Mouse (Mus musculus) hindbrain, embryonic 12.5 days (tissue): ENCODE measurements at regions not wholly inside any gene's neighbourhood (a gene's known extent, or its start where the extent isn't known, plus 50 kb on each side); places are given as distances from the start of the nearest gene placed in this dataset.
A peak's percentile ranks its signal among the peaks of the same experiment; 100 is the strongest.

Experiments used
- ATAC-seq: fragments of 200-750 bp; cut with Nextera tagmentation; 2 replicates; pipeline ENCODE4 v1.8.0; 2017; ENCODE audit warnings: moderate TSS enrichment; ENCODE audit not compliant: low FRiP score
- H3K27ac ChIP-seq: fragments of 300-500 bp; sonication (generic); 2 replicates; pipeline ENCODE4 v1.5.1; 2016; ENCODE audit warnings: mild to moderate bottlenecking
- H3K27me3 ChIP-seq: fragments of 300-500 bp; sonication (generic); 2 replicates; pipeline ENCODE4 v1.6.1; 2016; ENCODE audit warnings: mild to moderate bottlenecking
- H3K36me3 ChIP-seq: fragments of 300-500 bp; sonication (generic); 2 replicates; pipeline ENCODE4 v1.6.1; 2016; ENCODE audit warnings: mild to moderate bottlenecking
- H3K4me1 ChIP-seq: fragments of 300-500 bp; sonication (generic); 2 replicates; pipeline ENCODE4 v1.6.1; 2016
- H3K4me2 ChIP-seq: fragments of 300-500 bp; sonication (generic); replicated peaks from 2 replicates; pipeline ENCODE4 v1.6.1; 2016; ENCODE audit warnings: mild to moderate bottlenecking
- H3K4me3 ChIP-seq: fragments of 300-500 bp; sonication (generic); 2 replicates; pipeline ENCODE4 v1.5.1; 2016; ENCODE audit warnings: mild to moderate bottlenecking
- H3K9ac ChIP-seq: fragments of 300-500 bp; sonication (generic); 2 replicates; pipeline ENCODE4 v1.6.1; 2016; ENCODE audit warnings: mild to moderate bottlenecking, moderate library complexity
- H3K9me3 ChIP-seq: fragments of 300-500 bp; sonication (generic); replicated peaks from 2 replicates; pipeline ENCODE4 v1.6.1; 2016; ENCODE audit warnings: mild to moderate bottlenecking
- WGBS: fragments of 180-500 bp; shearing (Covaris S2); methylation state at CpG from one replicate; pipeline ENCODE4 v1.1.7; 2016; 5-methylcytosine and 5-hydroxymethylcytosine counted together

DNA sequence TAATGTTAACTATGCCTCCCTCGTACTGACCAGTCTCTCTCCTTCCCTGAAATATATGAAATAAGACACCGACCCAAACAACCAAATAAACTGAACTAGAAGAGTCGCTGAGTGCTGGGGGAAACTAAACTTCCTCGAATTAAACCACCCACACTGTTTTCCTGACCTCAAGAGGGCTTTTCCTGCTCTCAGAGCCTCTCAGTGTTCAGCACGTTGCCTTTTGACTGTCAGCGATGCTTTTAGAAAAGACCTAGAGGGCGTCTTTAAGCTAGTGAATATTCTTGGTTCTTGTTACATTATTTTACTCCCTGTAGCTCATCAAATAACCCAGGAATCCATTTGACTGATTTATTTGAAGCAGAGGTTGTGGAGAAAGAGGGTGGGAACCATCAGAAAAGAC, 76.2 kb upstream of the Ifne start:
- Histone ChIP-seq H3K36me3 (no peaks in the 10 kb centered on the region), H3K4me2 (no peak overlapping the region), H3K4me3 (no peak overlapping the region), H3K4me1 (no peaks in the 10 kb centered on the region), H3K27me3 (no peaks in the 10 kb centered on the region), H3K27ac (no peak overlapping the region), H3K9ac (no peak overlapping the region), H3K9me3 (no peaks in the 10 kb centered on the region)
- ATAC-seq = no peak
- 42% methylated on average over 7 of the region's 7 CpGs for WGBS

- Histone ChIP-seq H3K27ac (no peak overlapping the region), H3K9me3 (no peaks in the 10 kb centered on the region), H3K36me3 (no peaks in the 10 kb centered on the region), H3K27me3 (no peaks in the 10 kb centered on the region), H3K4me3 (no peak overlapping the region), H3K4me2 (no peak overlapping the region), H3K9ac (no peak overlapping the region), H3K4me1 (no peaks in the 10 kb centered on the region)
- no peak for ATAC-seq
- WGBS = 86% methylated on average over 7 of the region's 7 CpGs
These were observed 75.6 kb upstream of the Ifne start for GRCm38 (mm10) chr4:88955571-88955970.

DNA sequence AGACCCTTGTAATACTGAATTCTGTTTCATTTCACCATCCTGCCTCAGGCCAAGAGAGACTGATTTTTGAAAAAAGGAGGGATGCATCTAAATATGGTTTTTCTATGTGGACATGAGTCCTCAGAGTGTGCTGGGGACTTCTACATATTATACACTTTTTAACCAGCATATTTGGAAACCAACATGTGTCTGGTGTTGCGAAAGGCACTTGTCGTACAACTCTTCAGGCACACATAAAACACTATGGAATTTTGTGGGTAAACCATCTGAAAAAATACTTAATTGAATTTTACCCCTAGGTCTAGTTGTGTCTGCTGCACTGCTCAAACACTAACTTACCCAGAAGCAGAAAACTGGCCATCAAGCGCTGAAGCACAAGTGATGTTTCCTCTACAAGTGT, 74.0 kb upstream of the Ifne start:
- 95% methylated on average over 3 of the region's 3 CpGs for WGBS

GRCm38 (mm10) chr4:88951034-88951336, 71.0 kb upstream of the Ifne start:
- no peaks in the 10 kb centered on the region for H3K9me3 ChIP-seq
- H3K27ac ChIP-seq = no peak overlapping the region
- H3K27me3 ChIP-seq = no peaks in the 10 kb centered on the region
- no peak overlapping the region for H3K4me3 ChIP-seq
- no peaks in the 10 kb centered on the region for H3K4me1 ChIP-seq
- H3K4me2 ChIP-seq = no peak overlapping the region
- H3K9ac ChIP-seq = no peak overlapping the region
- 54% methylated on average over 1 of the region's 1 CpGs for WGBS
- ATAC-seq = no peak
- H3K36me3 ChIP-seq = no peaks in the 10 kb centered on the region

More for the DNA sequence above, 74.0 kb upstream of the Ifne start:
- no peak for ATAC-seq
- H3K4me2 ChIP-seq = no peak overlapping the region
- no peaks in the 10 kb centered on the region for H3K36me3 ChIP-seq
- no peak overlapping the region for H3K4me3 ChIP-seq
- no peak overlapping the region for H3K27ac ChIP-seq
- no peaks in the 10 kb centered on the region for H3K9me3 ChIP-seq
- H3K9ac ChIP-seq = no peak overlapping the region
- no peaks in the 10 kb centered on the region for H3K27me3 ChIP-seq
- no peaks in the 10 kb centered on the region for H3K4me1 ChIP-seq

GRCm38 (mm10) chr4:88950181-88951033, 70.4 kb upstream of the Ifne start:
- no peak overlapping the region for H3K9ac ChIP-seq
- no peaks in the 10 kb centered on the region for H3K4me1 ChIP-seq
- no peak overlapping the region for H3K4me3 ChIP-seq
- no peak for ATAC-seq
- H3K36me3 ChIP-seq = no peaks in the 10 kb centered on the region
- H3K27me3 ChIP-seq = no peaks in the 10 kb centered on the region
- H3K27ac ChIP-seq = no peak overlapping the region
- no peaks in the 10 kb centered on the region for H3K9me3 ChIP-seq
- WGBS = 52% methylated on average over 12 of the region's 12 CpGs
- no peak overlapping the region for H3K4me2 ChIP-seq

DNA sequence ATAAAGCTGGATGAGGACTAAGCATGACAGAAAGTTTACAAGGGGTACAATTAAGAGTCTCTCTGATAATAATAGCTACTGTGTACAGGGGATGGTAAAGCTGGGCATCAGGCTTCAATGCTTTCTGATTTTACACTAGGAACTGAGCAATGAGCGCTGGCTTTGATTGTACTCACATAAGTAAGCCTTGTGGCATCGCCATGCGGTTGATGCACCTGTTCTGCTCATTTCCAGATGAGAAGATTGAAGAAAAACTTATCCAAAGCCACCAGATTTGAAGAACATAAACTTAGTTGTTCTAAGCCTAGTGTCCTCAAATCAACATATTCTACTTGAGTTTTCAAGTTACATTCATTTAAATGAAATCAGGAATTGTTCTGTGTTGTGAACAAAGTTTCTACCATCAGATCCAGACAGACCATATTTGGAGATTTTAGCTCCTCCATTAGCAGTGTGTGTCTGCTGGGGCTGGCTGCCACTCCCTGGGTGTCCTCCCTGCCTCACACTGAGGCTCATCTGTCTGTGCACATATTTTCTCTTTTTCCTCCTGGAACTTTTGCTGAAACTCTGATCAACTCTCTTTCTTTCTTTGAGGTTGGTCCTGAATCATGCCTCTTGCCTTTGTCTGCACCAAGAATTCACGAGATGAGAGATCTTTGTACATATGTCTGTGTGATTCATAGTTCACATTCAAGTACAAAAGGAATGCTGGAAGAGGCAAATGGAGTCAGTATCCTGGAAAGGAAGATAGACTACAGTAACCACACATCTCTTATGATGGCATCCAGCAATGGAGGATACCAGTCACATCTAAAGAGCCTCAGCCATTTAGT, 68.2 kb upstream of the Ifne start:
- Histone ChIP-seq H3K4me2 (no peak overlapping the region), H3K27ac (no peak overlapping the region), H3K4me1 (no peaks in the 10 kb centered on the region), H3K9me3 (no peaks in the 10 kb centered on the region), H3K36me3 (no peaks in the 10 kb centered on the region), H3K27me3 (no peaks in the 10 kb centered on the region), H3K9ac (no peak overlapping the region), H3K4me3 (no peak overlapping the region)
- no peak for ATAC-seq
- 84% methylated on average over 4 of the region's 4 CpGs for WGBS

GRCm38 (mm10) chr4:88941955-88942354, 62.0 kb upstream of the Ifne start:
- no peaks in the 10 kb centered on the region for H3K9me3 ChIP-seq
- no peak overlapping the region for H3K4me2 ChIP-seq
- H3K4me1 ChIP-seq = peaks cover 4% of the 10 kb centered on the region; the same call in 1 of the 2 replicates
- H3K27ac ChIP-seq = no peak overlapping the region
- H3K27me3 ChIP-seq = peaks cover 14% of the 10 kb centered on the region
- H3K36me3 ChIP-seq = no peaks in the 10 kb centered on the region
- no peak for ATAC-seq
- WGBS = 75% methylated on average over 4 of the region's 4 CpGs
- H3K9ac ChIP-seq = no peak overlapping the region
- H3K4me3 ChIP-seq = no peak overlapping the region

- Histone ChIP-seq H3K27me3 (peaks cover 19% of the 10 kb centered on the region), H3K36me3 (no peaks in the 10 kb centered on the region), H3K4me2 (no peak overlapping the region), H3K4me1 (peaks cover 4% of the 10 kb centered on the region; the same call in 1 of the 2 replicates), H3K9me3 (no peaks in the 10 kb centered on the region), H3K4me3 (no peak overlapping the region), H3K27ac (no peak overlapping the region), H3K9ac (no peak overlapping the region)
- ATAC-seq = no peak
- WGBS = 86% methylated on average over 2 of the region's 2 CpGs
These were observed 60.7 kb upstream of the Ifne start for GRCm38 (mm10) chr4:88940670-88941069.

DNA sequence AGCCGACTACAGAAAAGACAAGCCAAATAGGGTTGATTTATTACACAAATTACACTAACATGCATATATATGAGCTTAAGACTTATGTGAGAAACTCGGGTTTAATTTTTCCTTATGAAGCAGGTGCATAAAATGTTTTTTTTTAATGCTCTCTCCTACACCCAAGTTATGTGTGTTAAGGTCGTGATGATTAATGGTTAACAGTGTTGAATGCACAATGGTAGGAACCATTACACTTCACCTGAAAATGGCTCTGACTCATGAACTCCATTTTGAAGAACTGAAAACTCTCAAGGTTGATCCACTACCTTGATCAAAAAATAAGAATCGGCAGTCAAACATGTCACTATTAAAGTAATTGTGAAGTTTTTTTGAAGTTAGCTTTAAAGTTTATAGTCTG, 59.4 kb upstream of the Ifne start:
- no peak for ATAC-seq
- Histone ChIP-seq H3K27me3 (peaks cover 29% of the 10 kb centered on the region), H3K27ac (no peak overlapping the region), H3K9ac (no peak overlapping the region), H3K9me3 (no peaks in the 10 kb centered on the region), H3K4me2 (no peak overlapping the region), H3K4me1 (peaks cover 4% of the 10 kb centered on the region; the same call in 1 of the 2 replicates), H3K36me3 (no peaks in the 10 kb centered on the region), H3K4me3 (no peak overlapping the region)
- WGBS = 78% methylated on average over 4 of the region's 4 CpGs

DNA sequence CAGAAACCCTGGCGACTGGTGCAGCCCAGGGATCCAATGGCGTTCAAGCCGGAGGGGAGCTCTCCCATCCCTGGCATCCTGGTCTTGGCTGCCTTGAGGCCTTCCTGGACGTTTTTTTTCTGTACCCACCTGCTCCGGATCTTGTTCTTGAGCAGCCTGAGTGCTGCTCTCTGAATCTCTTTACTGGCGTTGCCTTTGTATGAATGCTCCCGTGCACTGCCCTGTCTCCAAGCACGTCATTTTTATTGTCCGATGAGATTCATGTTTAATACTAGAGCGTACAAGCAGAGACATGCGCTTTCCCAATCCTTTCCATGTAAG, 58.7 kb upstream of the Ifne start:
- no peak; the same call in 1 of the 2 replicates for ATAC-seq
- H3K4me1 ChIP-seq = peaks cover 4% of the 10 kb centered on the region; the same call in 1 of the 2 replicates
- WGBS = 6% methylated on average over 11 of the region's 11 CpGs
- H3K9ac ChIP-seq = peak overlapping the region; percentile 60
- peaks cover 33% of the 10 kb centered on the region for H3K27me3 ChIP-seq
- H3K9me3 ChIP-seq = no peaks in the 10 kb centered on the region
- H3K4me2 ChIP-seq = peak overlapping the region; percentile 96
- H3K4me3 ChIP-seq = peak overlapping the region; percentile 81
- H3K36me3 ChIP-seq = no peaks in the 10 kb centered on the region
- no peak overlapping the region for H3K27ac ChIP-seq

DNA sequence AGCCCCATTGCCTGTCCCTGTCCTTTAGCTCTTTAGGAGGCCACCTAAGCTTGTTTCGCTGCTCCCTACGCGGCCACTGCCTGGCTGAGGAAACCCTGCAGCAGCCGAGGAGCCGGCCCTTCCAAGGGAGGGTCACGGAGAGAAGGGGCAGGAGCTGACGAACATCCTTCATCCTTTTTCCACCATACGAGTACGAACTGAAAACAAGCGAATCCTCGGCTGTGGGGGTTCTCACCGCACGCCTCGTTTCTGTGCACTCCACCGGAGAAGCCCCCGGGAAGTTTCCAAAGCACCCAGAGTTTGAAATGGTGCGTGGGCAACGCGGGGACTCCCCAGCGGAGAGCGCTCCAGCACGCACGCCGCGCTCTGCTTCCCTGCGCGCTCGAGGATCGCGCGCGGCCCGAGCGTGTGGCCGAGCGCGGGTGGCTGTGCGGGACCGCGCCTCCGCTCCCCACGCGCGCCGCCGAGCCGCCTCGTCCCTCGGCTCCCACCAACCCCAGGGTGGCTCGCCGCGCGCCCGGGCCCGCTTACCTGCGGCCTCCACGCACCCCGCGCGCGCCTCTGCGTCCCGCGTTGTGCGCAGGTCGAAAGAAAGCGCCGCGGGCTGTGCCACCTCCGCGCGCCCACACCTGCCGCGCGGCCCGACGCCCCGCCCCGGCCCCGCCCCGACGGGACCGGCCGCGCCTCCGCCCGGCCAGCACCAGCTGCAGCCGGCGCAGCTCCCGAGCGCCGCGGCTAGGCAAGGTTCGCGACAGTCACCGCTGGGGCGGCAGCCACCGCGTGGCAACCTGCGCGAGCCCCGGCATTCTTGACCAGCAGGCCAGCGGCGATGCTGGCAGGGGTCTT, 58.1 kb upstream of the Ifne start:
- ATAC-seq = peak; percentile 95
- no peaks in the 10 kb centered on the region for H3K36me3 ChIP-seq
- peaks cover 33% of the 10 kb centered on the region for H3K27me3 ChIP-seq
- H3K9ac ChIP-seq = peak overlapping the region; percentile 60
- WGBS = under 1% methylated on average over 104 of the region's 104 CpGs
- peaks cover 4% of the 10 kb centered on the region; the same call in 1 of the 2 replicates for H3K4me1 ChIP-seq
- peak overlapping the region; percentile 81 for H3K4me3 ChIP-seq
- peak overlapping the region; percentile 96 for H3K4me2 ChIP-seq
- H3K27ac ChIP-seq = 0 out of 2 replicates have a peak overlapping the region, but pooled peaks have one; percentile 17
- H3K9me3 ChIP-seq = no peaks in the 10 kb centered on the region

DNA sequence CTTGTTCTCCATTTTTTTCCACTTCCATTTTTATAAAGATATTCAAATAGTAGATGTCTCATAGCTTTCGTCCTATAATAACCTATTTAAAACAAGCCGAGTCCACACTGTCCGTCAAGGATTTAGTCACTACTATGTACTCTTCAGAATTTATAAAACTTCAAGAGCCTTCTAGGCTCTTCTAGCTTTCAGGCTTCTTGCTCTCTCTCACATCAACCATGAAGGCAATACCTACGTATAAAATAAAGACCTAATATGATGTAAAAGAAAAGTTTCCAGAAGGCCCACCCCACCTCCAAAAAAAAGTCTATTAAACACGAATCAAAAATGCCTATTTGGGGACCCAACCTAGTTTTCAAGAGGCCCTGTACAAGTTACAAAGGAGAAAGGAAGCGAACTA, 57.0 kb upstream of the Ifne start:
- no peaks in the 10 kb centered on the region for H3K9me3 ChIP-seq
- WGBS = 76% methylated on average over 6 of the region's 6 CpGs
- H3K4me3 ChIP-seq = no peak overlapping the region
- H3K36me3 ChIP-seq = no peaks in the 10 kb centered on the region
- H3K27ac ChIP-seq = no peak overlapping the region
- peaks cover 33% of the 10 kb centered on the region for H3K27me3 ChIP-seq
- H3K4me2 ChIP-seq = no peak overlapping the region
- H3K9ac ChIP-seq = no peak overlapping the region
- H3K4me1 ChIP-seq = peaks cover 4% of the 10 kb centered on the region; the same call in 1 of the 2 replicates
- no peak for ATAC-seq
